Mouse (Mus musculus) liver, embryonic 11.5 days (tissue): ENCODE data around the gene Srsf7. TPM values are rescaled to one million over a fixed set of nuclear protein-coding genes. Genes with fewer than 3 reads are reported as not detected.
A peak's percentile ranks its signal among the peaks of the same experiment; 100 is the strongest.
"Not testable (repeated sequence)": the region's sequence is repeated elsewhere in the genome, so short reads cannot be mapped to it uniquely, and the experiment has no call there.

Experiments used
- ATAC-seq: fragments of 200-750 bp; cut with Nextera tagmentation; replicated peaks from 2 replicates; pipeline ENCODE4 v1.8.0; 2017; ENCODE audit warnings: moderate number of reproducible peaks, mild to moderate bottlenecking, moderate TSS enrichment, moderate library complexity; ENCODE audit not compliant: low FRiP score
- DNase-seq: peaks from one replicate; pipeline ENCODE4 v3.0.0-alpha.2; 2017; ENCODE audit warnings: low spot score
- H3K27ac ChIP-seq: fragments of 300-500 bp; sonication (generic); 2 replicates; pipeline ENCODE4 v1.5.1; 2014; ENCODE audit warnings: mild to moderate bottlenecking, low read depth, low read length, control low read depth
- H3K27me3 ChIP-seq: fragments of 300-500 bp; sonication (generic); replicated peaks from 2 replicates; pipeline ENCODE4 v1.6.1; 2014; ENCODE audit warnings: low read length, mixed read lengths; ENCODE audit not compliant: control insufficient read depth, insufficient read depth
- H3K36me3 ChIP-seq: fragments of 300-500 bp; sonication (generic); 2 replicates; pipeline ENCODE4 v1.6.1; 2014; ENCODE audit warnings: mild to moderate bottlenecking, low read length, moderate library complexity, mixed read lengths; ENCODE audit not compliant: control insufficient read depth, insufficient read depth
- H3K4me1 ChIP-seq: fragments of 300-500 bp; sonication (generic); replicated peaks from 2 replicates; pipeline ENCODE4 v1.6.1; 2014; ENCODE audit warnings: low read length, mixed read lengths; ENCODE audit not compliant: control insufficient read depth, insufficient read depth
- H3K4me2 ChIP-seq: fragments of 300-500 bp; sonication (generic); 2 replicates; pipeline ENCODE4 v1.6.1; 2014; ENCODE audit warnings: mild to moderate bottlenecking, control low read depth, moderate library complexity
- H3K4me3 ChIP-seq: fragments of 300-500 bp; sonication (generic); 2 replicates; pipeline ENCODE4 v1.5.1; 2014; ENCODE audit warnings: low read depth, low read length, control low read depth
- H3K9ac ChIP-seq: fragments of 300-500 bp; sonication (generic); 2 replicates; pipeline ENCODE4 v1.6.1; 2014; ENCODE audit warnings: low read depth, low read length, control low read depth
- H3K9me3 ChIP-seq: fragments of 300-500 bp; sonication (generic); 2 replicates; pipeline ENCODE4 v1.6.1; 2016; ENCODE audit warnings: low read length, inconsistent platforms, mixed read lengths; ENCODE audit not compliant: control insufficient read depth
- WGBS: fragments of 180-500 bp; shearing (Covaris S2); extraction: QIAGEN DNeasy Blood & Tissue Kit; methylation state at CpG from one replicate; pipeline ENCODE4 v1.1.7; 2014; 5-methylcytosine and 5-hydroxymethylcytosine counted together
- polyA plus RNA-seq: library from polyadenylated mRNA; unstranded; fragments of >200 nt; fragmentation: Nextera tagmentation; extraction: Ambion mirVana; gene quantifications from 2 replicates; pipeline ENCODE4 v1.2.1, GENCODE M21; 2014

The Srsf7 gene
- polyA plus RNA-seq, 1 experiment from 2014 or later: 649 TPM

- DNase-seq (no peak), ATAC-seq (no peak)
- H3K27ac ChIP-seq: no peak overlapping the region
- no peaks in the 10 kb centered on the region for H3K9me3 ChIP-seq
- no peak overlapping the region for H3K4me3 ChIP-seq
- no peak overlapping the region for H3K9ac ChIP-seq
- H3K4me2 ChIP-seq: no peak overlapping the region
- H3K4me1 ChIP-seq: peaks cover 3% of the 10 kb centered on the region; the same call in 1 of the 2 replicates
- 59% methylated on average over 9 of the region's 9 CpGs for WGBS
- H3K36me3 ChIP-seq: no peaks in the 10 kb centered on the region
- no peaks in the 10 kb centered on the region for H3K27me3 ChIP-seq
Observed at GRCm38 (mm10) chr17:80221202-80221601, 14.1 kb upstream of the Srsf7 start.

- Histone ChIP-seq H3K4me1 (peaks cover 2% of the 10 kb centered on the region; the same call in 1 of the 2 replicates), H3K9me3 (no peaks in the 10 kb centered on the region), H3K9ac (no peak overlapping the region), H3K4me2 (no peak overlapping the region), H3K4me3 (no peak overlapping the region), H3K27ac (no peak overlapping the region), H3K36me3 (no peaks in the 10 kb centered on the region), H3K27me3 (no peaks in the 10 kb centered on the region)
- ATAC-seq (no peak), DNase-seq (no peak)
- 74% methylated on average over 2 of the region's 2 CpGs for WGBS
Observed at GRCm38 (mm10) chr17:80220131-80220530, 13.0 kb upstream of the Srsf7 start.

- H3K4me3 ChIP-seq, H3K9ac ChIP-seq, H3K9me3 ChIP-seq, H3K36me3 ChIP-seq, DNase-seq, H3K27ac ChIP-seq, H3K4me2 ChIP-seq, ATAC-seq, H3K4me1 ChIP-seq, H3K27me3 ChIP-seq: not testable (repeated sequence)
- 90% methylated on average over 4 of the region's 4 CpGs for WGBS
Observed at GRCm38 (mm10) chr17:80213998-80214397, 6.9 kb upstream of the Srsf7 start.

GRCm38 (mm10) chr17:80206301-80206670 lies 821 bp downstream of the Srsf7 start:
- DNase-seq: no peak
- H3K36me3 ChIP-seq: peaks cover 25% of the 10 kb centered on the region
- ATAC-seq: peak; percentile 68
- no peaks in the 10 kb centered on the region for H3K9me3 ChIP-seq
- H3K9ac ChIP-seq: peak overlapping the region; percentile 99
- WGBS: under 1% methylated on average over 36 of the region's 36 CpGs
- no peaks in the 10 kb centered on the region for H3K27me3 ChIP-seq
- peak overlapping the region; percentile 96 for H3K4me2 ChIP-seq
- H3K27ac ChIP-seq: peak overlapping the region; percentile 98
- peak overlapping the region; percentile 97 for H3K4me3 ChIP-seq
- peaks cover 8% of the 10 kb centered on the region for H3K4me1 ChIP-seq

GRCm38 (mm10) chr17:80205657-80206056 lies 1.4 kb downstream of the Srsf7 start:
- Histone ChIP-seq H3K9ac (peak overlapping the region; percentile 99), H3K27me3 (no peaks in the 10 kb centered on the region), H3K4me1 (peaks cover 8% of the 10 kb centered on the region), H3K36me3 (peaks cover 26% of the 10 kb centered on the region), H3K9me3 (no peaks in the 10 kb centered on the region), H3K4me2 (peak overlapping the region; percentile 96), H3K27ac (no peak overlapping the region), H3K4me3 (peak overlapping the region; percentile 97)
- WGBS: 18% methylated on average over 5 of the region's 5 CpGs
- no peak for DNase-seq
- ATAC-seq: no peak

- H3K27ac ChIP-seq: no peak overlapping the region
- DNase-seq: no peak
- no peaks in the 10 kb centered on the region for H3K9me3 ChIP-seq
- H3K4me1 ChIP-seq: no peaks in the 10 kb centered on the region; the same call in 1 of the 2 replicates
- H3K9ac ChIP-seq: no peak overlapping the region
- no peaks in the 10 kb centered on the region for H3K27me3 ChIP-seq
- ATAC-seq: peak; percentile 48
- no peak overlapping the region for H3K4me2 ChIP-seq
- peaks cover 24% of the 10 kb centered on the region for H3K36me3 ChIP-seq
- 88% methylated on average over 3 of the region's 3 CpGs for WGBS
- H3K4me3 ChIP-seq: no peak overlapping the region
Observed at GRCm38 (mm10) chr17:80199160-80199778, 7.8 kb downstream of the Srsf7 start.

- 64% methylated on average over 5 of the region's 5 CpGs for WGBS
- no peak for DNase-seq
- ATAC-seq: no peak
Observed at GRCm38 (mm10) chr17:80193075-80193474, 14.0 kb downstream of the Srsf7 start.

GRCm38 (mm10) chr17:80183615-80184014 lies 23.5 kb downstream of the Srsf7 start:
- 80% methylated on average over 9 of the region's 10 CpGs for whole genome bisulfite sequencing
- DNase-seq (no peak), ATAC-seq (no peak)
- no peaks in the 10 kb centered on the region for H3K27me3 ChIP-seq
- no peak overlapping the region for H3K9ac ChIP-seq
- H3K4me1 ChIP-seq: no peaks in the 10 kb centered on the region
- no peaks in the 10 kb centered on the region for H3K36me3 ChIP-seq
- no peak overlapping the region for H3K4me2 ChIP-seq
- no peak overlapping the region for H3K4me3 ChIP-seq
- no peak overlapping the region for H3K27ac ChIP-seq
- H3K9me3 ChIP-seq: peaks cover 3% of the 10 kb centered on the region; the same call in 1 of the 2 replicates

More at GRCm38 (mm10) chr17:80193075-80193474, 14.0 kb downstream of the Srsf7 start:
- Histone ChIP-seq H3K36me3 (peaks cover 7% of the 10 kb centered on the region; the same call in 1 of the 2 replicates), H3K9me3 (no peaks in the 10 kb centered on the region), H3K4me1 (no peaks in the 10 kb centered on the region), H3K27ac (no peak overlapping the region), H3K4me3 (no peak overlapping the region), H3K9ac (no peak overlapping the region), H3K27me3 (no peaks in the 10 kb centered on the region), H3K4me2 (no peak overlapping the region)

- no peak for DNase-seq
- Histone ChIP-seq H3K4me2 (no peak overlapping the region), H3K9me3 (no peaks in the 10 kb centered on the region), H3K9ac (no peak overlapping the region), H3K36me3 (no peaks in the 10 kb centered on the region), H3K4me1 (no peaks in the 10 kb centered on the region), H3K4me3 (no peak overlapping the region), H3K27ac (no peak overlapping the region), H3K27me3 (no peaks in the 10 kb centered on the region)
- ATAC-seq: peak; percentile 22; the same call in 1 of the 2 replicates
Observed at GRCm38 (mm10) chr17:80180468-80180867, 26.6 kb downstream of the Srsf7 start.
